Mouse (Mus musculus) brain, embryonic 14.5 days (tissue): ENCODE results near the gene Sebox.

Source experiments
- CTCF ChIP-seq: fragments of 200-500 bp; IDR thresholded peaks from 2 replicates; pipeline ENCODE4 v1.5.1; 2012; ENCODE audit warnings: inconsistent platforms, mild to moderate bottlenecking, moderate library complexity, borderline replicate concordance; ENCODE audit not compliant: insufficient read depth, insufficient read length; ENCODE audit errors: extremely low read depth
- POLR2A ChIP-seq: fragments of 200-500 bp; IDR thresholded peaks from 2 replicates; pipeline ENCODE4 v1.6.1; 2012; ENCODE audit warnings: mild to moderate bottlenecking, inconsistent platforms, borderline replicate concordance; ENCODE audit not compliant: poor library complexity, insufficient read depth, insufficient read length, severe bottlenecking; ENCODE audit errors: extremely low read depth

- TF ChIP-seq CTCF (no peak), POLR2A (no peak)
These were observed 37.1 kb downstream of the Sebox start for GRCm38 (mm10) chr11:78540358-78540757.
